Mouse (Mus musculus): Measurements from ENCODE around the gene Morc4. TPM values are rescaled to one million over a fixed set of nuclear protein-coding genes. Genes with fewer than 3 reads are reported as not detected.

Gene Morc4
- total and polyA plus RNA-seq, 3 experiments = not detected

GRCm38 (mm10) chrX:139796037-139796436, 75.4 kb downstream of the Morc4 start:
- no peaks in the 10 kb centered on the region for H3K27me3 ChIP-seq (replicated peaks)
- H3K4me2 ChIP-seq (ENCODE audit: insufficient read depth, low read depth, poor library complexity, severe bottlenecking) = no peak overlapping the region; the same call in 1 of the 2 replicates
- no peaks in the 10 kb centered on the region for H3K79me2 ChIP-seq (replicated peaks; ENCODE audit: control insufficient read depth, extremely low read depth, insufficient read depth, poor library complexity, severe bottlenecking)
- H3K9me3 ChIP-seq (replicated peaks; ENCODE audit: low read length) = no peaks in the 10 kb centered on the region
- in situ Hi-C loops (cut with MboI; ENCODE audit: low pct_ligation_motif_present, low pct_unique_long_range_greater_than_20kb, low sequenced_read_pairs) (no loop called here), dilution Hi-C loops (cut with MboI; ENCODE audit: extremely low pct_ligation_motif_present, extremely low pct_unique_long_range_greater_than_20kb, low sequenced_read_pairs) (no loop called here)
- DNase-seq (ENCODE audit: extremely low read depth) = no peak
- H3K9ac ChIP-seq (ENCODE audit: insufficient read depth, low read depth) = no peak overlapping the region
- H3K36me3 ChIP-seq (replicated peaks in 1 of 2; ENCODE audit: control insufficient read depth in 1 of 2, insufficient read depth in 1 of 2, low read length in 1 of 2) = no peaks in the 10 kb centered on the region
- no peak for TF ChIP-seq HCFC1 (IDR thresholded peaks at IDR 0.05; ENCODE audit: low read depth, low read length)
- no peak for TF ChIP-seq TBP (conservative IDR thresholded peaks at IDR 0.05; ENCODE audit: low read depth, low read length)
- no peak for TF ChIP-seq ZNF384 (IDR thresholded peaks at IDR 0.05; ENCODE audit: low read depth, low read length)
- no peak for TF ChIP-seq MXI1 (IDR thresholded peaks at IDR 0.05; ENCODE audit: low read depth, low read length)
- TF ChIP-seq SMC3 (IDR thresholded peaks at IDR 0.05; ENCODE audit: low read depth, low read length) = no peak
- no peak for TF ChIP-seq PAX5 (IDR thresholded peaks at IDR 0.05; ENCODE audit: low read length)
- TF ChIP-seq POLR2A (IDR thresholded peaks at IDR 0.05; ENCODE audit: low read depth, low read length) = no peak
- no peaks in the 10 kb centered on the region for H3K4me1 ChIP-seq (ENCODE audit: control insufficient read depth in 1 of 2, insufficient read depth in 2 of 2)
- no peak overlapping the region for H3K27ac ChIP-seq (ENCODE audit: insufficient read depth, low read depth)
- H3K4me3 ChIP-seq (replicated peaks in 1 of 3; ENCODE audit: low read depth in 2 of 3, low read length in 2 of 3, poor library complexity in 1 of 3) = no peak overlapping the region

- H3K79me2 ChIP-seq (replicated peaks; ENCODE audit: control insufficient read depth, extremely low read depth, insufficient read depth, poor library complexity, severe bottlenecking) = no peaks in the 10 kb centered on the region
- DNase-seq (ENCODE audit: extremely low read depth) = no peak
- no peak overlapping the region for H3K4me2 ChIP-seq (ENCODE audit: insufficient read depth, low read depth, poor library complexity, severe bottlenecking)
- no peaks in the 10 kb centered on the region for H3K36me3 ChIP-seq (replicated peaks in 1 of 2; ENCODE audit: control insufficient read depth in 1 of 2, insufficient read depth in 1 of 2, low read length in 1 of 2)
- no peak overlapping the region for H3K9ac ChIP-seq (ENCODE audit: insufficient read depth, low read depth)
- dilution Hi-C loops (cut with MboI; ENCODE audit: extremely low pct_ligation_motif_present, extremely low pct_unique_long_range_greater_than_20kb, low sequenced_read_pairs) = no loop called here
- H3K9me3 ChIP-seq (replicated peaks; ENCODE audit: low read length) = no peaks in the 10 kb centered on the region
- no peak overlapping the region for H3K27ac ChIP-seq (ENCODE audit: insufficient read depth, low read depth)
- in situ Hi-C loops (cut with MboI; ENCODE audit: low pct_ligation_motif_present, low pct_unique_long_range_greater_than_20kb, low sequenced_read_pairs) = no loop called here
- H3K4me3 ChIP-seq (replicated peaks in 1 of 3; ENCODE audit: low read depth in 2 of 3, low read length in 2 of 3, poor library complexity in 1 of 3) = no peak overlapping the region
- H3K4me1 ChIP-seq (ENCODE audit: control insufficient read depth in 1 of 2, insufficient read depth in 2 of 2) = no peaks in the 10 kb centered on the region
- no peak for TF ChIP-seq TCF12 (IDR thresholded peaks at IDR 0.05; ENCODE audit: low read depth, low read length)
- TF ChIP-seq RCOR1 (conservative IDR thresholded peaks at IDR 0.05; ENCODE audit: low read depth, low read length) = no peak
- TF ChIP-seq MAFK (IDR thresholded peaks at IDR 0.05; ENCODE audit: insufficient replicate concordance, low read length) = no peak
- no peak for TF ChIP-seq ZMIZ1 (IDR thresholded peaks at IDR 0.05; ENCODE audit: low read depth, low read length)
- no peak for TF ChIP-seq ETS1 (conservative IDR thresholded peaks at IDR 0.05; ENCODE audit: low read depth, low read length)
- no peak for TF ChIP-seq ZC3H11A (IDR thresholded peaks at IDR 0.05; ENCODE audit: low read depth, low read length)
- TF ChIP-seq CTCF (conservative IDR thresholded peaks at IDR 0.05 in 1 of 2, IDR thresholded peaks at IDR 0.05 in 1 of 2; ENCODE audit: low read depth in 2 of 2, low read length in 2 of 2) = no peak
- no peak for TF ChIP-seq PAX5 (IDR thresholded peaks at IDR 0.05; ENCODE audit: low read length)
- no peaks in the 10 kb centered on the region for H3K27me3 ChIP-seq (replicated peaks)
Measured at GRCm38 (mm10) chrX:139794072-139794845, 77.2 kb downstream of the Morc4 start.
